Mouse (Mus musculus) limb, embryonic 13.5 days (tissue): ENCODE results near the gene Ankrd13d. TPM values are rescaled to one million over a fixed set of nuclear protein-coding genes. Genes with fewer than 3 reads are reported as not detected.

Experiments used
- ATAC-seq: fragments of 200-750 bp; cut with Nextera tagmentation; 2 replicates; pipeline ENCODE4 v1.8.0; 2017; ENCODE audit warnings: low read depth, moderate number of reproducible peaks, moderate TSS enrichment; ENCODE audit not compliant: low FRiP score
- H3K27ac ChIP-seq: fragments of 300-500 bp; sonication (generic); 2 replicates; pipeline ENCODE4 v1.5.1; 2015; ENCODE audit warnings: inconsistent platforms, mild to moderate bottlenecking, moderate library complexity
- H3K27me3 ChIP-seq: fragments of 300-500 bp; sonication (generic); 2 replicates; pipeline ENCODE4 v1.6.1; 2015; ENCODE audit warnings: mild to moderate bottlenecking, inconsistent platforms
- H3K36me3 ChIP-seq: fragments of 300-500 bp; sonication (generic); 2 replicates; pipeline ENCODE4 v1.6.1; 2015; ENCODE audit warnings: inconsistent platforms, mild to moderate bottlenecking, moderate library complexity
- H3K4me1 ChIP-seq: fragments of 300-500 bp; sonication (generic); 2 replicates; pipeline ENCODE4 v1.6.1; 2015; ENCODE audit warnings: inconsistent platforms
- H3K4me2 ChIP-seq: fragments of 300-500 bp; sonication (generic); replicated peaks from 2 replicates; pipeline ENCODE4 v1.6.1; 2015; ENCODE audit warnings: inconsistent platforms, mild to moderate bottlenecking, moderate library complexity
- H3K4me3 ChIP-seq: fragments of 300-500 bp; sonication (generic); 2 replicates; pipeline ENCODE4 v1.5.1; 2015; ENCODE audit warnings: moderate library complexity, mild to moderate bottlenecking, inconsistent platforms
- H3K9ac ChIP-seq: fragments of 300-500 bp; sonication (generic); 2 replicates; pipeline ENCODE4 v1.6.1; 2015; ENCODE audit warnings: mild to moderate bottlenecking, inconsistent platforms
- H3K9me3 ChIP-seq: fragments of 300-500 bp; sonication (generic); 2 replicates; pipeline ENCODE4 v1.6.1; 2016; ENCODE audit warnings: inconsistent platforms
- WGBS: fragments of 180-500 bp; shearing (Covaris S2); methylation state at CpG from one replicate; pipeline ENCODE4 v1.1.7; 2015; 5-methylcytosine and 5-hydroxymethylcytosine counted together
- polyA plus RNA-seq: library from polyadenylated mRNA; unstranded; fragments of >200 nt; fragmentation: Nextera tagmentation; extraction: Ambion mirVana; gene quantifications from 2 replicates; pipeline ENCODE4 v1.2.1, GENCODE M21; 2015

The Ankrd13d gene
- polyA plus RNA-seq, 1 experiment from 2014 or later = 13.6 TPM

DNA sequence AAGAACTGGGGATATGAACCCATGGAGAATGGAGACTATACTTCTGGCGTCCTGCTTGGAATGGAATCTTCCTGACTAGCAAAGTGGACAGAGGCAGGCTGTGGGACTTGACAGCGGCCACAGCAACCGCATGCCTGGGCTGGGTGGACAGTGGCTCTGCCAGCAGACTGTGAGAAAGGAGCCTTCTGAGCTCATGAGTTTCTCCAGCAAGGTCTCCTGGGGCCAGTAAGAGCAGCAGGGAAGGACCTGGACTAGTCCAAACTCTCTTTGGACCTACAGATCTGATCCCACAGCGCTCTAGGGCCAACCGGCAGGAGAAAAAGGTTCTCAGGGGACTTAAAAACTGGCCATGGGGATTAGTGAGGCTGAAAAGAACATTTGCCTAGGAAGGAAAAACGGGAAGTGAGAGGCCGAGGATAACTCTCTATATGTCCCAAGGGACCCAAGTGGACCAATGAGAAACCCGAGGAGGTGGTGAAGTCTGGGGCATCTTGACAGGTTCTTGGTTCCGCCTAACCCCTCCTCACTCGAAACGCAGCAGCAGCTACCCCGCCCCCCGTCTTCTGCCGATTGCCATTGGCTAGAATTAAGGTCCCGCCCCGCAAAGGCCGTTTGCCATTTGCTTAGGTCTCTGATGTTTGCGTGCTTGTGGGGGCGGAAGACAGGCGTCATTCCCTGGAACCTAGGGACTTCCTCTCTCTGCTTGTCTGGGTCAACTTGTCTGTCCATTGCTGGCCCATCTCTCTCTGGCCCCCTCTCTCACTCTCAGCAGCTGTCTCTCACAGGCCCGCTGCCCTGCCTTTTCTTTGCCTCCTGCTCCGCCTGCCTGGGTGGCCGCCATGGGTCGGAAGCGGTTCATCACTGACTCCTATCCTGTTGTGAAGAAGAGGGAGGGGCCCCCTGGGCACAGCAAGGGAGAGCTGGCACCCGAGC lies 51.4 kb downstream of the Ankrd13d start, which contains the start of gene Pold4:
Pold4 (plus strand) TSS at position 647 of the 933 bp plus-strand sequence.
- H3K27ac ChIP-seq = peak within 1 kb of the TSS; percentile 56
- no peaks in the 10 kb centered on the region for H3K36me3 ChIP-seq
- H3K9ac ChIP-seq = peak within 1 kb of the TSS; percentile 73
- ATAC-seq = peak; percentile 90
- no peaks in the 10 kb centered on the region for H3K9me3 ChIP-seq
- peak within 1 kb of the TSS; percentile 88 for H3K4me2 ChIP-seq
- H3K4me1 ChIP-seq = peaks cover 18% of the 10 kb centered on the region
- peaks cover 12% of the 10 kb centered on the region; the same call in 1 of the 2 replicates for H3K27me3 ChIP-seq
- 11% methylated on average over 26 of the region's 26 CpGs for WGBS
- H3K4me3 ChIP-seq = peak within 1 kb of the TSS; percentile 56

DNA sequence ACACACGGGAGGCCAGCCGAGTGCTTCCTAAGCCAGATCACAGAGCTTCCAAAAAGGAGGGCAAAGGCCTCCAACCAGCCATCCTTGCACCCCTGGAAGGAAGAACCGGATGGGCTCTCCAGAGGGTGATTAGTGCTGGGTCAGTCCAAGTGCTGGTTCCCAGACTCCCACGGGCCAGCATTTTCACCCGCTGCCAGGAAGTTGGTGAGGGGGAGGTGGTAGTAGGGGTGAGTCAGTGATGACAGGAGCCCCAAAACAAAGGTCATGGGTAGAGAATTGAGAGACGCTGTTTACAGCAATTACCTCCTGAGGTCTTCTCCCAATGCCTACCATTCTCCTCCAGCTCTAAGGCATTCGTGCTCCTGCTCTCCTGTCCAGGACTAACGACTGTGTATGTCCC lies 52.5 kb downstream of the Ankrd13d start:
- peaks cover 14% of the 10 kb centered on the region for H3K4me1 ChIP-seq
- H3K36me3 ChIP-seq = no peaks in the 10 kb centered on the region
- whole genome bisulfite sequencing = 79% methylated on average over 8 of the region's 8 CpGs
- H3K4me3 ChIP-seq = no peak overlapping the region
- H3K9me3 ChIP-seq = no peaks in the 10 kb centered on the region
- H3K27me3 ChIP-seq = peaks cover 12% of the 10 kb centered on the region; the same call in 1 of the 2 replicates
- H3K9ac ChIP-seq = no peak overlapping the region
- no peak overlapping the region for H3K4me2 ChIP-seq
- no peak overlapping the region for H3K27ac ChIP-seq
- ATAC-seq = no peak

DNA sequence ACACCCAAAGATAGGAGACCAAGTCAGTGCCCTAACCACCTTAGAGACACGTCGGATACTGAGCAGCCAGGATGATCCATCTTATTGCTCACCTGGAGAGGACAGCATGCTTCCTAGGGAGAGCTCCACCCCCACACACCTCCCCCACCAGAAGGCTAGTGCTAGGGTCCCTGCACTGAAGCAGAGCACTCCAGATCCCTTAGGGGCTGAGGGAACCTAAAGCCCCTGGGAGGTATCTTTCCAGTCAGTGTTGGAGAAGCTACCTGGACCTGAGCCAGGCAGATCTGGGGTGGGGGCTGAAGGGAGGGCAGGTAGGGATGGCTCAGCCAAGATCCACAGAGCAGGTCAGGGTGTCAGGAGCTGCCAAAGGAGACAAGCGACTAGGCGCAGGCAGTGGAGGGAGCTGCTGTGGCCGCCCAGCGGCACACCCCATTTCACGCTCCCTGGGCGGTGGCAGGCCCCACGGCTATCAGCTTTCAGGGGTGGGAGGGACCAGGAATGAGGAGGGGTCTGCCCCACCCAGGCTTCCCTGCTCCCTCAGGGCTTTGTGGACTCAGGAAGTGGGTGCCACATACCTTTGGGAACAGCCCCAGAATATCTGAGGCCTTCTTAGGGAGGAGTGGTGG lies 53.4 kb downstream of the Ankrd13d start:
- WGBS = 35% methylated on average over 9 of the region's 9 CpGs
- H3K9me3 ChIP-seq = no peaks in the 10 kb centered on the region
- no peaks in the 10 kb centered on the region for H3K36me3 ChIP-seq
- H3K9ac ChIP-seq = no peak overlapping the region
- H3K4me2 ChIP-seq = no peak overlapping the region
- peaks cover 12% of the 10 kb centered on the region; the same call in 1 of the 2 replicates for H3K27me3 ChIP-seq
- no peak overlapping the region for H3K27ac ChIP-seq
- ATAC-seq = no peak
- no peak overlapping the region for H3K4me3 ChIP-seq
- peaks cover 14% of the 10 kb centered on the region for H3K4me1 ChIP-seq

DNA sequence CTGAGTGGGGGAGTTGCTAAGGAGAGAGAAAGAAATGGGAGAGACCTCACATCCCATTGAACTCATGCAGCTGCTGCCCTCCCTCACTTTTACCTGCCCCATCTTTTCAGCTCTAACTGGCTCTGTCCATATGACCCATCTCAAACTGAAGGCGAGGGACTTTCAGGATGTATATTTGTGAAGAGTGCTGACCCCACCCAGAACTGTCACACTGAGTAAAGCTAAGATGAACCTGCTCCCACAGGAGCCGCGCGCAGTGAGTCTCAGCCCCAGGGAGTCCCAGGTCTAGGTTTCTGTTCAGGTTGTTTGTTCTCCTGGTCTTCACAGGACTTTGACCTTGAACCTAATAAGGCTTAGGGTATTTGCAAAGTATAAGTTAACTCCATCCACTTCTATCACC lies 54.0 kb downstream of the Ankrd13d start:
- Histone ChIP-seq H3K36me3 (no peaks in the 10 kb centered on the region), H3K9me3 (no peaks in the 10 kb centered on the region), H3K4me2 (no peak overlapping the region), H3K27ac (no peak overlapping the region), H3K4me3 (no peak overlapping the region), H3K27me3 (peaks cover 12% of the 10 kb centered on the region; the same call in 1 of the 2 replicates), H3K9ac (no peak overlapping the region), H3K4me1 (peaks cover 14% of the 10 kb centered on the region)
- ATAC-seq = no peak
- 77% methylated on average over 4 of the region's 4 CpGs for WGBS

DNA sequence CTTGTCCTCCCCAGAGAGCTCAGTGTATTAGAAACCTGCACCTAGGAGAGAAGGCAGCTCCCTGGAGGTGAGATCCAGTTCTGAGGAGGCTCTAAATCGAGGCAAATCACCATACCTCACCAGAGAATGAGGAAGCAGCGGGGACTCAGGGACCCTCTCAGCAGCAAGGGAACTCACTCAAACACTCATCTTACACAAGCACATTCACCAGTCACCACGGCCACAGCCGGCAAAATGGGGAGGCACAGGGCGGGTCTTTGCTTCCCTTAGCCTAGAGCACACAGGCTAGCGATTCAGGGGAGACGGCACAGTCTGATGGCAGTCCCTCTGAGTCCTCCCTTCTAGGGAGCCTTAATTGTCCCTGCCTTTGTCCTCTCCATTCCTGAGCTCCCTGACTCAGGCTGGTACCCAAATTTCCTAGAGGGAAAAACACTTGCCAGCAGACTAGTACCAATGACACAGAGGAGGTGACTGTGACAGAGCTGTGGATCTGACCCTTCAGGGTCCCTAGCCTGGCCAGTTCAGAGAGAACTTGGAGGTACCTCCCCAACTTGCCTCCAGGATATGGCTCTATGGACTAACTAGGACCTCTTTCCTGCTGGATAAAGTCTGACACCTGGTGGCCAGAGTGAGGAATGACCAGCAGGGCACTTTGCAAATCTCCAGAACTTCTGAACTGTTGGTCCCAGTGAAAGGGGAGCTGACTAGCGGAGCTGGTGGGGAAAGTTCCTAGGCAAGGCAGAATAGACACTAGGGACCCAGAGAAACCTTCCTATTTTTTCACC lies 54.9 kb downstream of the Ankrd13d start:
- ATAC-seq = no peak; the same call in 1 of the 2 replicates
- H3K9ac ChIP-seq = no peak overlapping the region

DNA sequence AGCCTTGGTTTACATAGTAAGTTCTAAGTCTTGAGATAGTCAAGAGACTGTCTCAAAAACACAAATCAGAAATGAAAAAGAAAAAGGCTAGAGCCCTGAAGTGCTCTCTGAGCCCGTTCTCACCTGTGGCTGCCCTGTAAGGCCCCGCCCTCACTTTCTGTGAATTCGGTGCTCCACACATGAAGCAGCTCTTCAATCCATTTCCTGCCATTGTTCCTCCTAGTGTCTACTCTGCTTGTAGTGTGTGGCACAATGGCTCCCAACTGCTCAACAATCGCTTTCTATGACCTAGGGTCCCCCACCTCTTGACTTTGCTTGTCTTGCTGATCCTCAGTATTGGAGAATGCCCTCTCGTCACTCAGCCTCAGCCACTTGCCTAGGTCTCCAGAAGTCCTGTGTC lies 55.5 kb downstream of the Ankrd13d start:
- WGBS = 73% methylated on average over 5 of the region's 5 CpGs
- Histone ChIP-seq H3K4me2 (no peak overlapping the region), H3K4me1 (peaks cover 11% of the 10 kb centered on the region), H3K4me3 (no peak overlapping the region), H3K36me3 (peaks cover 13% of the 10 kb centered on the region), H3K27me3 (peaks cover 12% of the 10 kb centered on the region; the same call in 1 of the 2 replicates), H3K9me3 (no peaks in the 10 kb centered on the region), H3K9ac (no peak overlapping the region), H3K27ac (no peak overlapping the region)
- ATAC-seq = no peak

More for the DNA sequence above, 54.9 kb downstream of the Ankrd13d start:
- no peak overlapping the region; the same call in 1 of the 2 replicates for H3K27ac ChIP-seq
- H3K36me3 ChIP-seq = peaks cover 7% of the 10 kb centered on the region
- peaks cover 14% of the 10 kb centered on the region for H3K4me1 ChIP-seq
- 18% methylated on average over 8 of the region's 8 CpGs for WGBS
- no peak overlapping the region for H3K4me2 ChIP-seq
- H3K4me3 ChIP-seq = no peak overlapping the region
- no peaks in the 10 kb centered on the region for H3K9me3 ChIP-seq
- H3K27me3 ChIP-seq = peaks cover 12% of the 10 kb centered on the region; the same call in 1 of the 2 replicates

DNA sequence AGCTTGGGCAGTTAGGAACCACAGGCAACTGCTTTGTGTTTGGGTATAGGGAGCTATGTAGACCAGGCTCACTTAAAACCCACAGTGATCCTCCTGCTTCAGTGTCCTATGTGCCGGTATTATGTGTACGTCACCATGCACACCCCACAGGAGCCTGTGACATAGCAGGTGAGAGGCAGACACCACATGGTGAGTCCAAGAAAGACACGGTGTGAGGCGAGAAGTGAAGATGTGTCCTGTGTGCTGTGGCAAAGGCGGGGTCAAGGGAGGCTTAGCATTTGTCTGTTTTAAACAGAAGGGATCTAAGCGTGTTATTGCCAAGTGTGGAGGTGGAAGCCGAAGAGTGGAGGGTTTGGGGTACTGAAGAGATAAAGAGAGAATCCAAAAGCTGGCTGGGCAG lies 56.2 kb downstream of the Ankrd13d start:
- no peak overlapping the region for H3K4me2 ChIP-seq
- H3K9me3 ChIP-seq = no peaks in the 10 kb centered on the region
- WGBS = 89% methylated on average over 7 of the region's 7 CpGs
- H3K27ac ChIP-seq = no peak overlapping the region
- no peak for ATAC-seq
- H3K36me3 ChIP-seq = peaks cover 20% of the 10 kb centered on the region
- peaks cover 6% of the 10 kb centered on the region for H3K4me1 ChIP-seq
- H3K4me3 ChIP-seq = no peak overlapping the region
- H3K27me3 ChIP-seq = peaks cover 12% of the 10 kb centered on the region; the same call in 1 of the 2 replicates
- no peak overlapping the region for H3K9ac ChIP-seq

DNA sequence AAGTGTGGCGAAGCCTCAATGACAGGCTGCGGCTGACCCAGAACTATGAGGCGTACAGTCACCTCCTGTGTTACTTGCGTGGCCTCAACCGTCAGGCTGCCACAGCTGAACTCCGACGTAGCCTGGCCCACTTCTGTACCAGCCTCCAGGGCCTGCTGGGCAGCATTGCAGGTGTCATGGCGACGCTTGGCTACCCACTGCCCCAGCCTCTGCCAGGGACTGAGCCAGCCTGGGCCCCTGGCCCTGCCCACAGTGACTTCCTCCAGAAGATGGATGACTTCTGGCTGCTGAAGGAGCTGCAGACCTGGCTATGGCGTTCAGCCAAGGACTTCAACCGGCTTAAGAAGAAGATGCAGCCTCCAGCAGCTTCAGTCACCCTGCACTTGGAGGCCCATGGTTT lies 60.8 kb downstream of the Ankrd13d start:
- no peaks in the 10 kb centered on the region for H3K27me3 ChIP-seq
- H3K9ac ChIP-seq = no peak overlapping the region
- peaks cover 35% of the 10 kb centered on the region for H3K36me3 ChIP-seq
- ATAC-seq = no peak
- H3K9me3 ChIP-seq = no peaks in the 10 kb centered on the region
- peaks cover 39% of the 10 kb centered on the region for H3K4me1 ChIP-seq
- no peak overlapping the region for H3K27ac ChIP-seq
- no peak overlapping the region for H3K4me2 ChIP-seq
- 78% methylated on average over 11 of the region's 11 CpGs for WGBS
- H3K4me3 ChIP-seq = no peak overlapping the region

DNA sequence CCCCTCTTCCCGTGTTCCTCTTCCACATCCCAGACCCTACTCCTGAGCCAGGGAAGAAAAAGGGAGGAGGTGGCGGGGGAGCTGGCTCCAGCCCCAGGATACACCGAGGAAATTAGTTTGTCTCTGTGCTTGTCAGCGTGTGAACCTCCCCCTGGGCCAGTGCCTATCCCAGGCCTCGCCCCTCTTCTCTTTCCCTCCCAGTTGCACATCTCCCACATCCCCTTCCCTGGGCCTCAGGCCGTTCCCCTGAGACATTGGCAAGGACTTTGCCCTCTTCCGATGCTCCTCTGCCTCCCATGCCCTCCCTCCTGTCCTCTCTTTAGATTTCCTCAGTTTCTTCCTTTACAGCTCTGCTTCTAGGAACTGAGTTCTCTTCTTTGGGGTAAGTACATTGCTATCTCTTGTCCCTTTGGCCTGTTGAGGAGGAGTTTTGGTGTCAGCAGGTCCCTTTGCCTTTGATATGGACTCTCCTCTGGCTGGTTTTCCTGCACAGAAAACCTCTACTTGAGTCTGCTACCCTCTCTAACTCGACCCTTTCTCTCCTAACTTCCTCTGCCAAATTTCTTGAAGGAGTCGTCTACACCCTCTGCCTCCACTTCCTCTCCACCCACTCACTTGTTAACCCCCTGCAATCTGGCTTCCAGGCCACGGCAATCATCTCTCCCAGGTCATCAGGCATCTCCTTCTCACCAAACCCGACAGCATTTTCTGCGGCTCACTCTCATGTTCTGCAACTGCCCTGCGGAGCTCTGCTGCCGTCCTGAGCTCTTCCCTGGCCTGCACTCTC lies 61.8 kb downstream of the Ankrd13d start:
- H3K4me2 ChIP-seq = no peak overlapping the region
- no peaks in the 10 kb centered on the region for H3K9me3 ChIP-seq
- no peak overlapping the region for H3K27ac ChIP-seq
- peaks cover 35% of the 10 kb centered on the region for H3K36me3 ChIP-seq
- H3K4me1 ChIP-seq = peaks cover 49% of the 10 kb centered on the region
- peak overlapping the region; percentile 31; the same call in 1 of the 2 replicates for H3K9ac ChIP-seq
- no peaks in the 10 kb centered on the region for H3K27me3 ChIP-seq
- no peak overlapping the region for H3K4me3 ChIP-seq
- ATAC-seq = no peak
- WGBS = 32% methylated on average over 14 of the region's 14 CpGs

DNA sequence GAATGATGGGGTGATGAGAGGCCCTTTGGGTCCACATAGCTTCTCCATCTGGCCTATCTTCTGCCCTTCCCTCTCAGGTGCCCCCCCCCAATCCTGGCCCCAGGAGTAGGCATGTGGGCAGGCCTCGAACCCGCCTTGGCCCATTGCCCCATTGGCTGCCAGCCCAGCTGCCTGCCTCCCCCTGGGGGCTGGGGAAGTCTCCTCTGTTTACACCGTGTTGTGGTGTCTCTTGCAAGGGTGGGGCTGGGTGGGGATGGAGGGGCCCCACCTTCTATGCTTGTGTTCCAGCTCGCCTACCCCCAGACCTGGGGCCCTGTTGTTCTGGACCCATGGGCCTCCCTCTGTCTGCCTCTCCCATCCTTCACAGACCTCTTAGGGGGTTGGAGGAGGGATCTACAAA lies 62.5 kb downstream of the Ankrd13d start:
- Histone ChIP-seq H3K27me3 (no peaks in the 10 kb centered on the region), H3K36me3 (peaks cover 35% of the 10 kb centered on the region), H3K4me3 (no peak overlapping the region), H3K4me2 (no peak overlapping the region), H3K27ac (no peak overlapping the region), H3K4me1 (peaks cover 56% of the 10 kb centered on the region), H3K9ac (peak overlapping the region; percentile 25; the same call in 1 of the 2 replicates), H3K9me3 (no peaks in the 10 kb centered on the region)
- 50% methylated on average over 4 of the region's 4 CpGs for WGBS
- no peak for ATAC-seq
